Mouse (Mus musculus) liver, embryonic 14.5 days (tissue): ENCODE measurements at regions not wholly inside any gene's neighbourhood (a gene's known extent, or its start where the extent isn't known, plus 50 kb on each side); places are given as distances from the start of the nearest gene placed in this dataset.

Experiments
- CTCF ChIP-seq: IDR thresholded peaks from 2 replicates; pipeline ENCODE4 v1.5.1; 2016; ENCODE audit warnings: antibody characterized with exemption, low read depth, control low read depth
- EP300 ChIP-seq: IDR thresholded peaks from 2 replicates; pipeline ENCODE4 v1.6.1; 2016; ENCODE audit warnings: antibody characterized with exemption, low read depth

DNA sequence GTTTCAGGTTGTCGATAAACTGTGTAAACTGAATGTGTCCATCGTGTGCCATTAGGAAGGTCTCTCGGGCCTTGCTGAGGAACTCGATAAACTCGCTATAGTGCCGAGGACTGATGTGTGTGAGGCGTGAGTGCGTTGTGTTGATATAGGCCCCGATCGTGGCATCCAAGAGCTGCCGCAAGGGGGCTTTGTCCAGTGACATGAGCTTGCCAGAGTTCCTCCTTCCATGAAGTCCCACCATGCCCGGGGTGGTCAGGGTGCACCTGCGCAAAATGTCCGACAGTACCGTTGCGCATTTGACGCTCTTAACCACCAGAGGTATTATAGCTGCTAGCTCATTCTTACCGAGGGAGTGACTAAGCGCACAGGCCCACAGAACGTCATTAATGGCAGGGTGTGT, 317.8 kb upstream of the Smim15 start:
- TF ChIP-seq EP300 = no peak
- no peak for TF ChIP-seq CTCF
